Mouse (Mus musculus) bone marrow, adult 2 months (tissue): ENCODE results near the gene Grin2a. TPM values are rescaled to one million over a fixed set of nuclear protein-coding genes. Genes with fewer than 3 reads are reported as not detected.

ENCODE experiments used
- H3K27ac ChIP-seq: fragments of 200-500 bp; 2 replicates; pipeline ENCODE4 v1.5.1; 2012; ENCODE audit warnings: low read depth, mild to moderate bottlenecking, control low read depth, inconsistent platforms, low read length; ENCODE audit not compliant: control insufficient read depth, poor library complexity, insufficient read depth
- H3K4me1 ChIP-seq: fragments of 200-500 bp; 2 replicates; pipeline ENCODE4 v1.6.1; 2011; ENCODE audit warnings: low read length; ENCODE audit not compliant: control insufficient read depth, insufficient read depth
- H3K4me3 ChIP-seq: fragments of 200-500 bp; replicated peaks from 2 replicates; pipeline ENCODE3; 2011; ENCODE audit warnings: mild to moderate bottlenecking, low read depth, low read length, control low read depth; ENCODE audit not compliant: control insufficient read depth
- CTCF ChIP-seq: fragments of 200-500 bp; IDR thresholded peaks from 2 replicates; pipeline ENCODE4 v1.5.1; 2011; ENCODE audit warnings: low read length, control low read depth; ENCODE audit not compliant: control insufficient read depth, insufficient read depth
- POLR2A ChIP-seq: fragments of 200-500 bp; IDR thresholded peaks from 2 replicates; pipeline ENCODE4 v1.6.1; 2011; ENCODE audit warnings: low read depth, mild to moderate bottlenecking, control low read depth, low read length, borderline replicate concordance; ENCODE audit not compliant: control insufficient read depth
- WGBS: fragments of 180-500 bp; shearing (Covaris S2); methylation state at CpG from one replicate; pipeline ENCODE4 v1.1.7; 2018; 5-methylcytosine and 5-hydroxymethylcytosine counted together
- polyA plus RNA-seq: library from polyadenylated mRNA; stranded (reverse); fragments of >200 nt; gene quantifications from 2 replicates; pipeline ENCODE4 v1.2.4, GENCODE M21; 2011; ENCODE audit warnings: low replicate concordance; ENCODE audit not compliant: missing spikeins, insufficient read depth, insufficient read length

Grin2a gene
- polyA plus RNA-seq: 0.13 and 0.45 TPM in 2 replicates

DNA sequence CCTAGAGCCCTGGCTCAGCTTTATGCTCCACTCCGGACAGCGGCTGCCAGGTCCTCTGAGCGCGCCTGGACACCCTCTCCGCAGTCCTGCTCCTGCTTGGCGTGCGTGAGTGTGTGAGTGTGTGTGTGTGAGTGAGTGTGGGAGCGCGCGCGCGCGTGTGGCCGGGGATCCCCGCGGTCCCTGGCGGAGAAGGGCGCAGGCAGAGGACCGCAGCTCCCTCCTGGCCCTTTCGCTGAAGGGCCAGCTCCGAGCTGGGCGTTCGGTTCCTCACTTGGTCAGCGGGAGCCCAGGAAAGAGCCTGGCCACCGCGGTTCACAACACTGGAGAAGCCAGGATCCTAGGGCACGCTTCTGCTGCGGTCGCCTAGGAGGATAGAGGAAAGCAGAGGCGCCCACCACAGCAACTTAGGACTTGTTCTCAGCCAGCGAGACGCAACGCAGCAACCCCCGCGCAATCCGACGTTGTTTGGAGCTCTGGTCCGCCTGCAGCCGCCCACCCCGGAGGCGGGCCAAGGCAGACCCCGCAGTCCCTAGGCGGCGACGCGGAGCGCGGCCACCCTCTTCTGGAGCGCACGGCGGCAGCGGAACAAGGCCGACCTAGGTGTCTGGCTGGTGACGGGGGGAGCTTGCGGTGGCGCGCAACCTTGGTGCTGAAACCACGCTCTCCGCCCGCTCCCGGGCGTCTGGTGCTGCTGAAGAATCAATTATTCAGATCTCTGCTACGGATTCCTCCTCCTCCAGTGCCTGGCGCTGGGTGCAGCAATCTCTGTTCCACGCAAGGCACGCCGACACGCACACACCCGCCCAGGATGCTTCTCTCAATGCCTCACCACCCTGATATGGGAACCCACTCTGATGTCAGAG is at the start of gene Grin2a:
TSS of gene Grin2a (minus strand) at position 610 of the 863 bp plus-strand sequence.
- Histone ChIP-seq H3K4me1 (no peaks in the 10 kb centered on the region), H3K4me3 (no peak within 1 kb of the TSS), H3K27ac (no peak within 1 kb of the TSS; the same call in 1 of the 2 replicates)
- no peak for TF ChIP-seq CTCF
- no peak for TF ChIP-seq POLR2A
- 3% methylated on average over 69 of the region's 69 CpGs for WGBS

DNA sequence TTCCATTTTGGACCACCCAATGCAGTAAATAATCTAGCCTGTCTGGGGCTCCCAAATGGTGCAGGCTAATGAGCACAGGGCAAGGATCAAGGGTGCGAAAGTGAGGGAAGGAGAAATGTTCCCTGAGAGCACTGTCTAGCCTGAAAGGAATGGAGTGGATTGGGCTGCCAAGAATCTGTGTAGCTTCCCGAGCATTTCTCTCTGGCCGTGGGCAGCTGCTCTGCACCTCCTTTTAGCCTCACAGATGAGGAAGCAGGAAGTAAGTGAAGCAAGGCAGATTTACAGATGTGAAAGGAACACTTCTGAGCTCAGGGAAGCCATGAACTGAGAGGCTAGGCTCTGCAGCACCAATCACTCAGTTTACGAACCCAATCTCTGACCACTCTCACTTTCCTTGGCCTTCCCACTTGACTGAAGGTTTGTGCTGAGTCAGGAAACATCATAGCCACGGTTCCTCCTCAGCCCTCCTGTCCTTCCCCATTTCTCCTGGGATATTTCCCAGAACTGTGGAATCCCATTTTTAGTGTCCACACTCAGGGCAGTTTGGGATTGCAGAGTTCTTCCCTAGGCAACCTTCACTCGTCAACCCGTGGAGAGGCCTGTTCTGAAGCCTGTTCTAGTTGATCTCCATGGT is 40.3 kb upstream of the Grin2a start:
- WGBS: 55% methylated on average over 7 of the region's 7 CpGs
- Histone ChIP-seq H3K4me1 (no peaks in the 10 kb centered on the region), H3K4me3 (no peak overlapping the region), H3K27ac (no peak overlapping the region)
- TF ChIP-seq CTCF: no peak
- no peak for TF ChIP-seq POLR2A

DNA sequence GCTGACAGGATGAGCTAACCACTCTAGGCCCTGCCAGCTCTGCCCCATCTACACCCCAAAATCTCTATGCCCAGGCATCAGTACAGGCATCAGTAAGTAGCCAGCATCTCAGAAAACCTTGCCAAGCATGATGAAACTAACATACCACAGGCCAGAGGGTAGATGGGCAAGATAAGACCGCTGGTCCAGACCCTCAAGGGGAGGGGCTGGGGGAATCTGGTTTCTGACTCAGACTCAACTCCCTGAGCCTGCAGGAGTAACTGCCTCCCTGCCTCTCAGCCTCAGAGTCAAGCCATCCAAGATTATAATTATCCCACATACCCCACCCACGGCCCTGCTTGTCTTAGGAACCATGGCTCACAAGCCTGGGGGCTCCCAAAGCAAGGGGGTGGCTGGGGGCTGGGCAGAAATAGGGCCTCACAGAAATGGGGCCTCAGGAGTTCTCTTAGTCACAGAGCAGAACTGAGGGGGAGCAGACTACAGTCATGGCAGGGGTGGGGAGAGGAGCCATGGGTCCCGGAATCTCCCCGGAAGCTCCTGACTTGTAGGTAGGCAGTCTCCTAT is 38.1 kb upstream of the Grin2a start:
- Histone ChIP-seq H3K27ac (no peak overlapping the region), H3K4me3 (no peak overlapping the region), H3K4me1 (no peaks in the 10 kb centered on the region)
- TF ChIP-seq CTCF (no peak), POLR2A (no peak)
- WGBS: 74% methylated on average over 4 of the region's 4 CpGs

DNA sequence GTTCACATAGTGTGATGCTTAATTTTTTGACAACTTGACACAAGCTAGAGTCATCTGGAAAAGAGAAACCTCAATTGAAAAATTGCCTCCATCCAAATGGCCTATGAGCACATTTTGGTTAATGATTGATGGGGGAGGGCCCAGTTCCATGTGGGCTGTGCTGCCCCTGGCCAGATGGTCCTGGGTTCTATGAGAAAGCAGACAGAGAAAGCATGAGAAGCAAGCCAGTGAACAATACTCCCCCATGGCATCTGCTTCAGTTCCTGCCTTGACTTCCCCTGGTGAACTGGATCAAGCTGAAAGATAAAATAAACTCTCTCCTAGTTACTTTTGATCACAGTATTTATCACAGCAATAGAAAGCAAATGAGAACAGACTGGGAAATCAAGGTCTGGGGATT is 36.5 kb upstream of the Grin2a start:
- no peak overlapping the region for H3K27ac ChIP-seq

DNA sequence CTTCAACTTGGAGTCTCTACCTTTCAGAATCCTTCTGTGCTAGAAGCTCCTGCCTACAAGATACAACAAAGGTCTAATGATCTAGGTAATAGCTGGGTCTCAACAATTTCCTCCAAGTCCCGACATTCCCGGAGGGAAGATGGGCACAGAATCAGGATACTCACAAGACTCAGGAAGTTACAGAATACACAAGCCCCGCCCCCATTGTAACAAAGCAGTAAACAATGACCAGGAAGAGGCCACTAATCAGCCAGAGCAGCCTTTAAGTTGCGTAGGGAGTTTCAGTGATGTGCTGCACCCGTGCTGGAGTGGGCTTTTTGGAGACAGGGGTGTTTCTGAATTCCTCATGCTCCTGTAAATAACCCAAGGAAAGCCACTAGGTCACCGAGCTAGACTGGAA is 31.4 kb upstream of the Grin2a start:
- Histone ChIP-seq H3K4me3 (no peak overlapping the region), H3K27ac (no peak overlapping the region), H3K4me1 (no peaks in the 10 kb centered on the region)
- no peak for TF ChIP-seq POLR2A
- TF ChIP-seq CTCF: no peak
- WGBS: 42% methylated on average over 6 of the region's 6 CpGs

More for the DNA sequence above, 36.5 kb upstream of the Grin2a start:
- H3K4me3 ChIP-seq: no peak overlapping the region
- TF ChIP-seq POLR2A (no peak), CTCF (no peak)
- H3K4me1 ChIP-seq: no peaks in the 10 kb centered on the region

DNA sequence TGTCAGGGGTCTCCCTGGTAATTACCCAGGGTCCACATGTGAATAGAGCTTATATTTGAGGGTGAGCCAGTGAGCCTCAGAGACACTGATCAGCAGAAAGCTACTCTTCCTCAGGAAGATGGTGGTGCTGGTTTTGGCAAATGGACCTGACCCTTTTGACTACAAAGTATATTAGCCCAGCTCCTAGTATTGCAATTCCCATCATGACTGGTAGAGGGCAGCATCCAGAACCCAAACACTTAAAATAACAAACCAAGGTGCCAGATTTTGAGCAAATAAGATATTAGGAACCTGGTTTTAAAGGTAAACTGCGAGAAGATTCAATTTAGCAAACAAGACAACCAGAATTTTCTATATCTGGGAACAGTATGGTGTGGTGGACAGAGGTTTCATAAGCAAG is 14.4 kb upstream of the Grin2a start:
- H3K27ac ChIP-seq: no peak overlapping the region
- 47% methylated on average over 1 of the region's 1 CpGs for WGBS
- TF ChIP-seq POLR2A: no peak
- no peak for TF ChIP-seq CTCF
- H3K4me3 ChIP-seq: no peak overlapping the region
- H3K4me1 ChIP-seq: no peaks in the 10 kb centered on the region

DNA sequence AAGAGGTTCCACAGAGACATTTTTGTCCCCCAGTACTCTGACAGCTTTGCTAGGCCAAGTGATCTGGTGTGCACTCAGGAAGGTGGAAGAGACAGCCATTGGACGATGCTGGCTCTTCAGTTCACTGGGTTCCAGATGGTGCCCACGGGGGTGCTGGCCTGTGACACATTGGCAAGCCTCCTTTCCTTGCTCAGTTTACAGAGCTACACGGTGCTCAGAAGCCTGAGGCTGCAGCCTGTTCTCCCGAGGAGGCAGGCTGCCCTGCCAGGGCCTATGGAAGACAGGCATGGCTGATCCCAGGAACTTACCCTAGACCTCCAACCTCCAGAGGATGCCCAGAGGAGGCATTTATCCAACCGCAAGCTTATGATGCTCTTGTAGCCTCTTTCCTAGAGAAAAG is 10.2 kb upstream of the Grin2a start:
- Histone ChIP-seq H3K27ac (no peak overlapping the region), H3K4me1 (no peaks in the 10 kb centered on the region), H3K4me3 (no peak overlapping the region)
- 75% methylated on average over 5 of the region's 5 CpGs for WGBS
- TF ChIP-seq CTCF: no peak
- TF ChIP-seq POLR2A: no peak

DNA sequence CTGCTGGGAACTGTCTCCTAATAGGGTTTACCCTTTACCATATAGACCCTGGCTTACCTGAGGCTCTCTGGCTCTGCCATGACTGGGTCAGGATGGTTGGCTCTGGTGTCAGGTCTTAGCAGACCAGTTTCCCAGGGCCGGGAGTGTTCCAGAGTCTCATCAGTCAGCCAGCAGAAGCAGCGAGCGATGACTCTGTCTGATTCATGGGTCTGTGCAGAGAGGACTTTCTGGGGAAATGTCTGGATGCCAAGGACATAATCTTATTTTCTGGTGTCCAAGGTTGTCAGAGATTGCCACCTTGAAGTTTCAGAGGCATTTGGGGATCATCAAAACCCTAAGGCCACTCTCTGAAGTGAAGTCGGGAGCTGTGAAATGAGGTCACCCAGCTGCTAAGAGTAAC is 8.7 kb upstream of the Grin2a start:
- TF ChIP-seq POLR2A: no peak
- no peak for TF ChIP-seq CTCF
- no peaks in the 10 kb centered on the region for H3K4me1 ChIP-seq
- WGBS: 84% methylated on average over 4 of the region's 4 CpGs
- no peak overlapping the region for H3K27ac ChIP-seq
- H3K4me3 ChIP-seq: no peak overlapping the region
